Mouse (Mus musculus) stomach, embryonic 15.5 days (tissue): Measurements from ENCODE around the gene Megf8. TPM values are rescaled to one million over a fixed set of nuclear protein-coding genes. Genes with fewer than 3 reads are reported as not detected.
A peak's percentile ranks its signal among the peaks of the same experiment; 100 is the strongest.

ENCODE experiments used
- ATAC-seq: fragments of 200-750 bp; cut with Nextera tagmentation; 2 replicates; pipeline ENCODE4 v1.8.0; 2017; ENCODE audit warnings: low read depth, moderate number of reproducible peaks, moderate TSS enrichment; ENCODE audit not compliant: insufficient read depth, low FRiP score
- H3K27ac ChIP-seq: fragments of 300-500 bp; sonication (generic); 2 replicates; pipeline ENCODE4 v1.5.1; 2015; ENCODE audit warnings: mild to moderate bottlenecking, inconsistent platforms
- H3K27me3 ChIP-seq: fragments of 300-500 bp; sonication (generic); replicated peaks from 2 replicates; pipeline ENCODE4 v1.6.1; 2015; ENCODE audit warnings: inconsistent platforms
- H3K36me3 ChIP-seq: fragments of 300-500 bp; sonication (generic); 2 replicates; pipeline ENCODE4 v1.6.1; 2015; ENCODE audit warnings: inconsistent platforms
- H3K4me1 ChIP-seq: fragments of 300-500 bp; sonication (generic); 2 replicates; pipeline ENCODE4 v1.6.1; 2015; ENCODE audit warnings: inconsistent platforms
- H3K4me2 ChIP-seq: fragments of 300-500 bp; sonication (generic); 2 replicates; pipeline ENCODE4 v1.6.1; 2015; ENCODE audit warnings: mild to moderate bottlenecking, inconsistent platforms
- H3K4me3 ChIP-seq: fragments of 300-500 bp; sonication (generic); replicated peaks from 2 replicates; pipeline ENCODE4 v1.5.1; 2015; ENCODE audit warnings: inconsistent platforms
- H3K9ac ChIP-seq: fragments of 300-500 bp; sonication (generic); 2 replicates; pipeline ENCODE4 v1.6.1; 2015; ENCODE audit warnings: inconsistent platforms
- H3K9me3 ChIP-seq: fragments of 300-500 bp; sonication (generic); 2 replicates; pipeline ENCODE4 v1.6.1; 2016; ENCODE audit warnings: inconsistent platforms
- WGBS: fragments of 180-500 bp; shearing (Covaris S2); methylation state at CpG from one replicate; pipeline ENCODE4 v1.1.7; 2015; 5-methylcytosine and 5-hydroxymethylcytosine counted together
- polyA plus RNA-seq: library from polyadenylated mRNA; unstranded; fragments of >200 nt; fragmentation: Nextera tagmentation; extraction: Ambion mirVana; gene quantifications from 2 replicates; pipeline ENCODE4 v1.2.1, GENCODE M21; 2015

Megf8 gene
- polyA plus RNA-seq, 1 experiment from 2014 or later = 10.3 TPM

- H3K4me2 ChIP-seq = no peak overlapping the region
Measured at GRCm38 (mm10) chr7:25401551-25401950, 84.6 kb downstream of the Megf8 start.

GRCm38 (mm10) chr7:25401986-25402385, 85.0 kb downstream of the Megf8 start:
- no peak for ATAC-seq
- Histone ChIP-seq H3K4me2 (no peak overlapping the region), H3K36me3 (no peaks in the 10 kb centered on the region), H3K9ac (no peak overlapping the region), H3K9me3 (no peaks in the 10 kb centered on the region), H3K27ac (no peak overlapping the region), H3K4me1 (no peaks in the 10 kb centered on the region), H3K27me3 (no peaks in the 10 kb centered on the region), H3K4me3 (no peak overlapping the region)
- WGBS = 52% methylated on average over 5 of the region's 5 CpGs

More at GRCm38 (mm10) chr7:25401551-25401950, 84.6 kb downstream of the Megf8 start:
- Histone ChIP-seq H3K36me3 (no peaks in the 10 kb centered on the region), H3K9ac (no peak overlapping the region), H3K9me3 (no peaks in the 10 kb centered on the region), H3K4me3 (no peak overlapping the region), H3K27ac (no peak overlapping the region), H3K4me1 (0 out of 2 replicates have a peak, but pooled peaks cover 2% of the 10 kb centered on the region), H3K27me3 (no peaks in the 10 kb centered on the region)
- ATAC-seq = no peak
- WGBS = 66% methylated on average over 2 of the region's 2 CpGs

- ATAC-seq = peak; percentile 43; the same call in 1 of the 2 replicates
- H3K4me3 ChIP-seq = no peak overlapping the region
- H3K4me1 ChIP-seq = no peaks in the 10 kb centered on the region
- H3K27ac ChIP-seq = no peak overlapping the region
- H3K9me3 ChIP-seq = no peaks in the 10 kb centered on the region
- WGBS = 0% methylated on average over 2 of the region's 2 CpGs
- H3K36me3 ChIP-seq = no peaks in the 10 kb centered on the region
- no peaks in the 10 kb centered on the region for H3K27me3 ChIP-seq
- no peak overlapping the region for H3K9ac ChIP-seq
- H3K4me2 ChIP-seq = no peak overlapping the region
Measured at GRCm38 (mm10) chr7:25402671-25403101, 85.7 kb downstream of the Megf8 start.

- Histone ChIP-seq H3K4me1 (no peaks in the 10 kb centered on the region), H3K36me3 (no peaks in the 10 kb centered on the region), H3K4me3 (no peak overlapping the region), H3K4me2 (no peak overlapping the region), H3K27ac (no peak overlapping the region), H3K9me3 (no peaks in the 10 kb centered on the region), H3K27me3 (no peaks in the 10 kb centered on the region), H3K9ac (no peak overlapping the region)
- no peak for ATAC-seq
- 62% methylated on average over 7 of the region's 7 CpGs for WGBS
Measured at GRCm38 (mm10) chr7:25406468-25406867, 89.5 kb downstream of the Megf8 start.

GRCm38 (mm10) chr7:25409114-25409760, 92.3 kb downstream of the Megf8 start:
- Histone ChIP-seq H3K4me1 (no peaks in the 10 kb centered on the region), H3K4me2 (no peak overlapping the region), H3K27me3 (no peaks in the 10 kb centered on the region), H3K27ac (no peak overlapping the region), H3K4me3 (no peak overlapping the region), H3K36me3 (no peaks in the 10 kb centered on the region), H3K9ac (no peak overlapping the region), H3K9me3 (no peaks in the 10 kb centered on the region)
- 47% methylated on average over 4 of the region's 4 CpGs for WGBS
- no peak for ATAC-seq

GRCm38 (mm10) chr7:25410969-25411615, 94.1 kb downstream of the Megf8 start:
- Histone ChIP-seq H3K4me1 (no peaks in the 10 kb centered on the region), H3K9me3 (no peaks in the 10 kb centered on the region), H3K4me2 (0 out of 2 replicates have a peak overlapping the region, but pooled peaks have one; percentile 8), H3K27me3 (no peaks in the 10 kb centered on the region), H3K4me3 (no peak overlapping the region), H3K36me3 (no peaks in the 10 kb centered on the region), H3K9ac (no peak overlapping the region), H3K27ac (peak overlapping the region; percentile 44; the same call in 1 of the 2 replicates)
- 38% methylated on average over 1 of the region's 1 CpGs for WGBS
- peak; percentile 47 for ATAC-seq

- no peak overlapping the region for H3K9ac ChIP-seq
- H3K27me3 ChIP-seq = no peaks in the 10 kb centered on the region
- ATAC-seq = no peak
- no peaks in the 10 kb centered on the region for H3K36me3 ChIP-seq
- no peak overlapping the region for H3K4me3 ChIP-seq
- H3K4me1 ChIP-seq = no peaks in the 10 kb centered on the region
- no peaks in the 10 kb centered on the region for H3K9me3 ChIP-seq
- WGBS = 80% methylated on average over 3 of the region's 3 CpGs
- H3K27ac ChIP-seq = no peak overlapping the region
- H3K4me2 ChIP-seq = no peak overlapping the region
Measured at GRCm38 (mm10) chr7:25411861-25412260, 94.9 kb downstream of the Megf8 start.

- H3K9me3 ChIP-seq = no peaks in the 10 kb centered on the region
- no peak within 1 kb of the TSS for H3K9ac ChIP-seq
- WGBS = 46% methylated on average over 7 of the region's 7 CpGs
- no peak within 1 kb of the TSS for H3K27ac ChIP-seq
- H3K4me3 ChIP-seq = no peak within 1 kb of the TSS
- H3K4me2 ChIP-seq = no peak within 1 kb of the TSS
- no peaks in the 10 kb centered on the region for H3K36me3 ChIP-seq
- ATAC-seq = no peak
- no peaks in the 10 kb centered on the region for H3K27me3 ChIP-seq
- H3K4me1 ChIP-seq = no peaks in the 10 kb centered on the region
Measured at GRCm38 (mm10) chr7:25412833-25413441, 96.0 kb downstream of the Megf8 start, which contains the start of gene Cxcl17. Gene Cxcl17 (minus strand): TSS chr7:25412886.

Other genes with a start within 250 kb of the Megf8 start
- gene Grik5, start 244.8 kb upstream of the Megf8 start, polyA plus RNA-seq = 5.4 and 6.3 TPM in 2 replicates
- gene Zfp574, start 244.6 kb upstream of the Megf8 start, polyA plus RNA-seq = 26.7 and 27.3 TPM in 2 replicates
- 1.4 and 1.6 TPM in 2 replicates for gene Pou2f2, start 137.4 kb upstream of the Megf8 start, polyA plus RNA-seq
- 15.1 and 15.2 TPM in 2 replicates for gene Dedd2, start 96.5 kb upstream of the Megf8 start, polyA plus RNA-seq
- 2.8 and 3.1 TPM in 2 replicates for gene Zfp526, start 95.7 kb upstream of the Megf8 start, polyA plus RNA-seq
- 9.4 and 10.5 TPM in 2 replicates for gene Gsk3a, start 79.3 kb upstream of the Megf8 start, polyA plus RNA-seq
- gene Erf, start 66.4 kb upstream of the Megf8 start, polyA plus RNA-seq = 13.0 and 17.6 TPM in 2 replicates
- 33.8 and 36.4 TPM in 2 replicates for gene Cic, start 49.5 kb upstream of the Megf8 start, polyA plus RNA-seq
- gene Pafah1b3, start 19.2 kb upstream of the Megf8 start, polyA plus RNA-seq = 201 and 215 TPM in 2 replicates
- 0.41 and 0.49 TPM in 2 replicates for gene Prr19, start 15.8 kb upstream of the Megf8 start, polyA plus RNA-seq
- gene Tmem145, start 11.1 kb upstream of the Megf8 start, polyA plus RNA-seq = 1.4 and 1.6 TPM in 2 replicates
- gene Cnfn, start 52.6 kb downstream of the Megf8 start, polyA plus RNA-seq = 107 and 419 TPM in 2 replicates
- 8.3 and 8.4 TPM in 2 replicates for gene Lipe, start 81.5 kb downstream of the Megf8 start, polyA plus RNA-seq
- gene Cxcl17, start 95.7 kb downstream of the Megf8 start, polyA plus RNA-seq = 0.36 and 0.42 TPM in 2 replicates
- 32.4 and 54.7 TPM in 2 replicates for gene Ceacam1, start 160.4 kb downstream of the Megf8 start, polyA plus RNA-seq
- not detected in 2 replicates for gene Ceacam2, start 222.7 kb downstream of the Megf8 start, polyA plus RNA-seq